Mouse (Mus musculus) heart, embryonic 16.5 days (tissue): ENCODE measurements around the gene Myo18a. TPM values are rescaled to one million over a fixed set of nuclear protein-coding genes. Genes with fewer than 3 reads are reported as not detected.

Experiments
- ATAC-seq: fragments of 200-750 bp; cut with Nextera tagmentation; replicated peaks from 2 replicates; pipeline ENCODE4 v1.8.0; 2017; ENCODE audit warnings: moderate number of reproducible peaks; ENCODE audit not compliant: insufficient read depth, low FRiP score; ENCODE audit errors: extremely low read depth
- H3K27ac ChIP-seq: fragments of 300-500 bp; sonication (generic); 2 replicates; pipeline ENCODE4 v1.5.1; 2014; ENCODE audit warnings: mild to moderate bottlenecking, low read length, control low read depth, moderate library complexity
- H3K27me3 ChIP-seq: fragments of 300-500 bp; sonication (generic); 2 replicates; pipeline ENCODE4 v1.6.1; 2014; ENCODE audit warnings: low read length, mixed read lengths; ENCODE audit not compliant: control insufficient read depth, insufficient read depth
- H3K36me3 ChIP-seq: fragments of 300-500 bp; sonication (generic); 2 replicates; pipeline ENCODE4 v1.6.1; 2014; ENCODE audit not compliant: control insufficient read depth, insufficient read depth
- H3K4me1 ChIP-seq: fragments of 300-500 bp; sonication (generic); 2 replicates; pipeline ENCODE4 v1.6.1; 2014; ENCODE audit warnings: low read length, mixed read lengths; ENCODE audit not compliant: control insufficient read depth, insufficient read depth
- H3K4me2 ChIP-seq: fragments of 300-500 bp; sonication (generic); 2 replicates; pipeline ENCODE4 v1.6.1; 2014; ENCODE audit warnings: low read depth, mild to moderate bottlenecking, control low read depth, low read length
- H3K4me3 ChIP-seq: fragments of 300-500 bp; sonication (generic); 2 replicates; pipeline ENCODE4 v1.5.1; 2014; ENCODE audit warnings: mild to moderate bottlenecking, control low read depth, low read length
- H3K9ac ChIP-seq: fragments of 300-500 bp; sonication (generic); 2 replicates; pipeline ENCODE4 v1.6.1; 2014; ENCODE audit warnings: low read length, control low read depth
- H3K9me3 ChIP-seq: fragments of 300-500 bp; sonication (generic); replicated peaks from 2 replicates; pipeline ENCODE4 v1.6.1; 2016; ENCODE audit warnings: low read length; ENCODE audit not compliant: control insufficient read depth
- WGBS: fragments of 180-500 bp; shearing (Covaris S2); extraction: QIAGEN DNeasy Blood & Tissue Kit; methylation state at CpG from one replicate; pipeline ENCODE4 v1.1.7; 2014; 5-methylcytosine and 5-hydroxymethylcytosine counted together
- polyA plus RNA-seq: library from polyadenylated mRNA; unstranded; fragments of >200 nt; fragmentation: Nextera tagmentation; extraction: Ambion mirVana; gene quantifications from 2 replicates; pipeline ENCODE4 v1.2.1, GENCODE M21; 2015

Myo18a gene
- polyA plus RNA-seq, 1 experiment from 2014 or later, result 104 TPM

- H3K9ac ChIP-seq, result no peak overlapping the region
- peaks cover 56% of the 10 kb centered on the region for H3K36me3 ChIP-seq
- no peak for ATAC-seq
- H3K27me3 ChIP-seq, result no peaks in the 10 kb centered on the region
- no peak overlapping the region for H3K4me2 ChIP-seq
- H3K9me3 ChIP-seq, result no peaks in the 10 kb centered on the region
- WGBS, result 76% methylated on average over 3 of the region's 3 CpGs
- H3K27ac ChIP-seq, result no peak overlapping the region
- H3K4me1 ChIP-seq, result peaks cover 10% of the 10 kb centered on the region
- H3K4me3 ChIP-seq, result no peak overlapping the region
These were observed 72.1 kb downstream of the Myo18a start for GRCm38 (mm10) chr11:77835109-77835508.

- peaks cover 67% of the 10 kb centered on the region for H3K36me3 ChIP-seq
- peaks cover 10% of the 10 kb centered on the region for H3K4me1 ChIP-seq
- no peaks in the 10 kb centered on the region for H3K27me3 ChIP-seq
- H3K27ac ChIP-seq, result peak overlapping the region; percentile 85
- 75% methylated on average over 5 of the region's 5 CpGs for WGBS
- H3K4me3 ChIP-seq, result no peak overlapping the region
- ATAC-seq, result no peak
- H3K9me3 ChIP-seq, result no peaks in the 10 kb centered on the region
- H3K4me2 ChIP-seq, result no peak overlapping the region
- H3K9ac ChIP-seq, result peak overlapping the region; percentile 11; the same call in 1 of the 2 replicates
These were observed 73.2 kb downstream of the Myo18a start for GRCm38 (mm10) chr11:77836290-77836689.

- no peaks in the 10 kb centered on the region for H3K9me3 ChIP-seq
- ATAC-seq, result peak; percentile 77
- H3K4me2 ChIP-seq, result no peak overlapping the region
- H3K4me1 ChIP-seq, result peaks cover 10% of the 10 kb centered on the region
- H3K36me3 ChIP-seq, result peaks cover 66% of the 10 kb centered on the region
- peak overlapping the region; percentile 11; the same call in 1 of the 2 replicates for H3K9ac ChIP-seq
- H3K27me3 ChIP-seq, result no peaks in the 10 kb centered on the region
- peak overlapping the region; percentile 85 for H3K27ac ChIP-seq
- WGBS, result 34% methylated on average over 4 of the region's 4 CpGs
- no peak overlapping the region for H3K4me3 ChIP-seq
These were observed 73.7 kb downstream of the Myo18a start for GRCm38 (mm10) chr11:77836751-77837150.

GRCm38 (mm10) chr11:77837856-77838255 lies 74.8 kb downstream of the Myo18a start:
- no peaks in the 10 kb centered on the region for H3K27me3 ChIP-seq
- H3K4me2 ChIP-seq, result no peak overlapping the region
- H3K36me3 ChIP-seq, result peaks cover 68% of the 10 kb centered on the region
- H3K4me3 ChIP-seq, result no peak overlapping the region
- H3K9me3 ChIP-seq, result no peaks in the 10 kb centered on the region
- H3K9ac ChIP-seq, result no peak overlapping the region
- no peak for ATAC-seq
- peaks cover 10% of the 10 kb centered on the region for H3K4me1 ChIP-seq
- 84% methylated on average over 5 of the region's 5 CpGs for WGBS
- H3K27ac ChIP-seq, result no peak overlapping the region

GRCm38 (mm10) chr11:77840523-77841245 lies 77.6 kb downstream of the Myo18a start:
- Histone ChIP-seq H3K4me2 (no peak overlapping the region), H3K27me3 (no peaks in the 10 kb centered on the region), H3K4me3 (no peak overlapping the region), H3K9ac (no peak overlapping the region), H3K4me1 (peaks cover 10% of the 10 kb centered on the region), H3K9me3 (no peaks in the 10 kb centered on the region), H3K36me3 (peaks cover 75% of the 10 kb centered on the region), H3K27ac (no peak overlapping the region)
- WGBS, result 82% methylated on average over 16 of the region's 16 CpGs
- no peak for ATAC-seq

GRCm38 (mm10) chr11:77843068-77843905 lies 80.2 kb downstream of the Myo18a start:
- H3K27me3 ChIP-seq, result no peaks in the 10 kb centered on the region
- peaks cover 80% of the 10 kb centered on the region for H3K36me3 ChIP-seq
- H3K4me2 ChIP-seq, result no peak overlapping the region
- no peak overlapping the region for H3K4me3 ChIP-seq
- no peaks in the 10 kb centered on the region for H3K4me1 ChIP-seq
- 85% methylated on average over 20 of the region's 21 CpGs for WGBS
- H3K9me3 ChIP-seq, result no peaks in the 10 kb centered on the region
- H3K9ac ChIP-seq, result no peak overlapping the region
- no peak overlapping the region for H3K27ac ChIP-seq
- ATAC-seq, result no peak

- ATAC-seq, result no peak
- H3K36me3 ChIP-seq, result peaks cover 83% of the 10 kb centered on the region
These were observed 80.8 kb downstream of the Myo18a start for GRCm38 (mm10) chr11:77843906-77844200.

GRCm38 (mm10) chr11:77847599-77848128 lies 84.6 kb downstream of the Myo18a start:
- peaks cover 79% of the 10 kb centered on the region for H3K36me3 ChIP-seq
- H3K4me1 ChIP-seq, result no peaks in the 10 kb centered on the region
- no peak overlapping the region for H3K27ac ChIP-seq
- ATAC-seq, result no peak
- WGBS, result 47% methylated on average over 9 of the region's 9 CpGs
- no peaks in the 10 kb centered on the region for H3K9me3 ChIP-seq
- no peak overlapping the region for H3K9ac ChIP-seq
- no peak overlapping the region for H3K4me3 ChIP-seq
- H3K4me2 ChIP-seq, result no peak overlapping the region
- no peaks in the 10 kb centered on the region for H3K27me3 ChIP-seq

More at GRCm38 (mm10) chr11:77843906-77844200, 80.8 kb downstream of the Myo18a start:
- 73% methylated on average over 4 of the region's 4 CpGs for WGBS
- no peak overlapping the region for H3K4me2 ChIP-seq
- no peaks in the 10 kb centered on the region for H3K9me3 ChIP-seq
- no peak overlapping the region for H3K9ac ChIP-seq
- no peaks in the 10 kb centered on the region for H3K4me1 ChIP-seq
- no peak overlapping the region for H3K27ac ChIP-seq
- no peaks in the 10 kb centered on the region for H3K27me3 ChIP-seq
- H3K4me3 ChIP-seq, result no peak overlapping the region

GRCm38 (mm10) chr11:77848131-77848530 lies 85.1 kb downstream of the Myo18a start:
- no peak overlapping the region for H3K4me2 ChIP-seq
- H3K27me3 ChIP-seq, result no peaks in the 10 kb centered on the region
- no peak overlapping the region for H3K4me3 ChIP-seq
- WGBS, result 43% methylated on average over 5 of the region's 5 CpGs
- H3K9me3 ChIP-seq, result no peaks in the 10 kb centered on the region
- no peak overlapping the region for H3K9ac ChIP-seq
- H3K36me3 ChIP-seq, result peaks cover 78% of the 10 kb centered on the region
- ATAC-seq, result no peak
- H3K27ac ChIP-seq, result no peak overlapping the region
- H3K4me1 ChIP-seq, result no peaks in the 10 kb centered on the region
